Mouse (Mus musculus): ENCODE results near the gene Oat.

GRCm38 (mm10) chr7:132600926-132601325 is 24.7 kb upstream of the Oat start:
- TF ChIP-seq POLR2A (IDR thresholded peaks at IDR 0.05; ENCODE audit: low read depth, low read length) (no peak), CTCF (IDR thresholded peaks at IDR 0.05; ENCODE audit: borderline replicate concordance, insufficient read depth, low read length) (no peak)

Data from embryonic fibroblast, embryonic 13.5 days (primary cell).